Comparison of ENCODE assay signal across 20 mouse cellular contexts in the genomic region with DNA sequence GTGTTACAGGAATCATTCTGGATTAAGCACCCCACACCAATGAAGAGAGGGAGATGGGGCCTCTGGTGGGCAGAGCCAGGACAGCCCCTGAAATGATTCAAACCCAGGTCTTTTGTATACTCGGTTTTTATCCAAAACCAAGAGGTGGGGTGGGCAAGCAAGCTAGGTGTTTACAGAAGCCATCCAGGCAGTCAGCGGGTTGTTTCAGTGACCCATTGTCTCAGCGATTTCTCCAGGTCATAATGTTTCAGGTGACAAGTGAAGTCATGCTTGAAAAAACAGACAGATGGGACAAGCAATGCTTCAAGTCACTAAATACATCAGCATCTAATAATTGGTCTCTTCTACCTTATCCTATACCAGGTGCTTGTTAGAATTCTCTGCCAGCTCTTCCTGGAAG. TPM values are rescaled to one million over a fixed set of nuclear protein-coding genes. Genes with fewer than 3 reads are reported as not detected.
A peak's percentile ranks its signal among the peaks of the same experiment; 100 is the strongest.
DNase-seq lines count a peak whose midpoint lies in the region; ATAC-seq and TF ChIP-seq lines count a peak whose summit lies in the region.
"Had no signal": no experiment of that assay in that cellular context is flagged by ENCODE, and none has a peak within 500 bp of the region (broad histone marks: within the 10 kb centered on the region; RNA-seq: fewer than 3 reads in every experiment).

No protein-coding gene starts in this region.

- 86% methylated on average over 3 of the region's 3 CpGs for WGBS in heart, adult 2 months
- 71% methylated on average over 3 of the region's 3 CpGs for WGBS in liver, embryonic 13.5 days (ENCODE audit: insufficient replicate concordance)
- WGBS in liver, postnatal 0 days (ENCODE audit: insufficient replicate concordance): 76% methylated on average over 3 of the region's 3 CpGs
- 66% methylated on average over 3 of the region's 3 CpGs for WGBS in spleen, adult 2 months

- TF ChIP-seq POLR2A in heart, adult 2 months (IDR thresholded peaks at IDR 0.05; ENCODE audit: insufficient read depth, low read depth, low read length): no peak
- no peak for TF ChIP-seq POLR2A in spleen, adult 2 months (IDR thresholded peaks at IDR 0.05; ENCODE audit: low read depth, low read length)
- TF ChIP-seq POLR2A in CH12.LX (IDR thresholded peaks at IDR 0.05; ENCODE audit: low read depth, low read length): no peak

- H3K36me3 ChIP-seq in heart, adult 2 months (ENCODE audit: control insufficient read depth, insufficient read depth, low read length): peaks cover 10% of the 10 kb centered on the region
- no peaks in the 10 kb centered on the region for H3K36me3 ChIP-seq in liver, embryonic 13.5 days
- no peaks in the 10 kb centered on the region for H3K36me3 ChIP-seq in liver, postnatal 0 days (replicated peaks; ENCODE audit: insufficient read depth, low read length)
- no peaks in the 10 kb centered on the region for H3K36me3 ChIP-seq in spleen, adult 2 months (ENCODE audit: control insufficient read depth, insufficient read depth, low read length)
- H3K36me3 ChIP-seq in CH12.LX (replicated peaks in 1 of 2; ENCODE audit: control insufficient read depth in 1 of 2, insufficient read depth in 1 of 2, low read length in 1 of 2): no peaks in the 10 kb centered on the region
- H3K36me3 ChIP-seq: embryonic facial prominence, embryonic 10.5 days; embryonic facial prominence, embryonic 12.5 days; forebrain, embryonic 15.5 days had no signal

- 0 out of 2 replicates have a peak overlapping the region, but pooled peaks have one; percentile 95 for H3K4me2 ChIP-seq in liver, embryonic 13.5 days
- no peak overlapping the region; the same call in 1 of the 2 replicates for H3K4me2 ChIP-seq in liver, postnatal 0 days (ENCODE audit: low read depth, low read length)
- H3K4me2 ChIP-seq in CH12.LX (ENCODE audit: insufficient read depth, low read depth, poor library complexity, severe bottlenecking): peak overlapping the region; percentile 23; the same call in 1 of the 2 replicates
- H3K4me2 ChIP-seq: embryonic facial prominence, embryonic 12.5 days; forebrain, embryonic 13.5 days had no signal

- intact Hi-C loops in heart, adult 2 months (cut with DNase I): loop anchor here (10.0 kb wide), 1 partner anchor 178 kb away; no protein-coding TSS in a partner anchor

- no peak for TF ChIP-seq EP300 in heart, adult 2 months (IDR thresholded peaks at IDR 0.05; ENCODE audit: insufficient read depth, low read depth, low read length)
- TF ChIP-seq EP300 in liver, postnatal 0 days (IDR thresholded peaks at IDR 0.05; ENCODE audit: low read depth): no peak
- TF ChIP-seq EP300 in CH12.LX (IDR thresholded peaks at IDR 0.05; ENCODE audit: low read length): no peak

- peaks cover 4% of the 10 kb centered on the region for H3K4me1 ChIP-seq in heart, adult 2 months (ENCODE audit: control insufficient read depth, insufficient read depth, low read length)
- peaks cover 85% of the 10 kb centered on the region for H3K4me1 ChIP-seq in liver, embryonic 13.5 days (replicated peaks)
- peaks cover 49% of the 10 kb centered on the region for H3K4me1 ChIP-seq in liver, postnatal 0 days (ENCODE audit: insufficient read depth)
- H3K4me1 ChIP-seq in spleen, adult 2 months (ENCODE audit: control insufficient read depth, insufficient read depth, insufficient read length): peaks cover 11% of the 10 kb centered on the region
- peaks cover 18 to 55% of the 10 kb centered on the region in 2 experiments for H3K4me1 ChIP-seq in CH12.LX (ENCODE audit: control insufficient read depth in 1 of 2, insufficient read depth in 2 of 2)

- no peak overlapping the region for H3K9ac ChIP-seq in heart, adult 2 months (ENCODE audit: low read depth, low read length)
- no peak overlapping the region for H3K9ac ChIP-seq in liver, embryonic 13.5 days
- H3K9ac ChIP-seq in liver, postnatal 0 days (replicated peaks): no peak overlapping the region
- no peak overlapping the region for H3K9ac ChIP-seq in CH12.LX (ENCODE audit: insufficient read depth, low read depth)
- H3K9ac ChIP-seq: embryonic facial prominence, embryonic 12.5 days; forebrain, embryonic 13.5 days; forebrain, embryonic 15.5 days; forebrain, postnatal 0 days had no signal

- H3K27me3 ChIP-seq in heart, adult 2 months (ENCODE audit: control insufficient read depth, insufficient read depth, low read length): no peaks in the 10 kb centered on the region
- H3K27me3 ChIP-seq in liver, embryonic 13.5 days: no peaks in the 10 kb centered on the region
- no peaks in the 10 kb centered on the region for H3K27me3 ChIP-seq in liver, postnatal 0 days (ENCODE audit: insufficient read depth, low read length)
- H3K27me3 ChIP-seq in spleen, adult 2 months (ENCODE audit: control insufficient read depth, insufficient read depth, low read length): no peaks in the 10 kb centered on the region
- peaks cover 16% of the 10 kb centered on the region for H3K27me3 ChIP-seq in CH12.LX (replicated peaks)
- H3K27me3 ChIP-seq: embryonic facial prominence, embryonic 12.5 days; forebrain, embryonic 13.5 days; forebrain, embryonic 15.5 days had no signal

- no peak overlapping the region for H3K4me3 ChIP-seq in heart, adult 2 months
- H3K4me3 ChIP-seq in liver, embryonic 13.5 days (replicated peaks): no peak overlapping the region
- H3K4me3 ChIP-seq in liver, postnatal 0 days (ENCODE audit: low read depth, low read length): no peak overlapping the region
- H3K4me3 ChIP-seq in spleen, adult 2 months (ENCODE audit: extremely low read depth, insufficient read depth, insufficient read length): no peak overlapping the region
- H3K4me3 ChIP-seq in CH12.LX (replicated peaks in 1 of 3; ENCODE audit: low read depth in 2 of 3, low read length in 2 of 3, poor library complexity in 1 of 3): no peak overlapping the region
- H3K4me3 ChIP-seq: embryonic facial prominence, embryonic 10.5 days; embryonic facial prominence, embryonic 12.5 days; forebrain, embryonic 13.5 days; forebrain, embryonic 15.5 days had no signal

- peaks cover 10% of the 10 kb centered on the region for H3K79me2 ChIP-seq in heart, adult 2 months (replicated peaks; ENCODE audit: control insufficient read depth, insufficient read depth, low read length)
- H3K79me2 ChIP-seq in CH12.LX (replicated peaks; ENCODE audit: control insufficient read depth, extremely low read depth, insufficient read depth, poor library complexity, severe bottlenecking): peaks cover 5% of the 10 kb centered on the region

- dilution Hi-C loops in CH12.LX (cut with MboI; ENCODE audit: extremely low pct_ligation_motif_present, extremely low pct_unique_long_range_greater_than_20kb, low sequenced_read_pairs): no loop called here

- TF ChIP-seq RAD21 in CH12.LX (IDR thresholded peaks at IDR 0.05; ENCODE audit: low read depth, low read length): no peak

- peak; percentile 66 for DNase-seq in heart, adult 11 months
- no peak for DNase-seq in heart, adult 2 months
- DNase-seq in liver, embryonic 13.5 days: no peak
- no peak for DNase-seq in liver, postnatal 0 days
- no peak for DNase-seq in spleen, adult 2 months (ENCODE audit: low read depth in 1 of 2, low spot score in 2 of 2)
- no peak for DNase-seq in spleen, postnatal 10 days (ENCODE audit: low spot score in 2 of 2)
- no peak for DNase-seq in CH12.LX (ENCODE audit: extremely low read depth)
- no peak for DNase-seq in adrenal gland, postnatal 14 days
- DNase-seq: adrenal gland, adult 2 months; adrenal gland, postnatal 10 days; adrenal gland, postnatal 36 days; cerebellum, adult 11-12 months; cerebellum, adult 9-11 months; cerebellum, postnatal 14 days; forebrain, postnatal 0 days had no signal

- H3K9me3 ChIP-seq in liver, embryonic 13.5 days (replicated peaks): no peaks in the 10 kb centered on the region
- H3K9me3 ChIP-seq in liver, postnatal 0 days (ENCODE audit: low read length): no peaks in the 10 kb centered on the region
- no peaks in the 10 kb centered on the region for H3K9me3 ChIP-seq in CH12.LX (replicated peaks; ENCODE audit: low read length)
- H3K9me3 ChIP-seq: embryonic facial prominence, embryonic 12.5 days; forebrain, embryonic 13.5 days; forebrain, embryonic 15.5 days had no signal

- in situ Hi-C loops in CH12.LX (cut with MboI; ENCODE audit: low pct_ligation_motif_present, low pct_unique_long_range_greater_than_20kb, low sequenced_read_pairs): no loop called here

- ATAC-seq in liver, embryonic 13.5 days (ENCODE audit: low read depth): no peak
- no peak for ATAC-seq in liver, postnatal 0 days
- ATAC-seq: CD4-positive, CD25-positive, alpha-beta regulatory T cell, adult 4 months; forebrain, embryonic 13.5 days; forebrain, embryonic 15.5 days; forebrain, postnatal 0 days had no signal

- H3K27ac ChIP-seq in heart, adult 2 months: no peak overlapping the region
- H3K27ac ChIP-seq in liver, embryonic 13.5 days: peak overlapping the region; percentile 35; the same call in 1 of the 2 replicates
- no peak overlapping the region for H3K27ac ChIP-seq in liver, postnatal 0 days (ENCODE audit: low read depth)
- H3K27ac ChIP-seq in spleen, adult 2 months (ENCODE audit: insufficient read depth, low read length): 0 out of 2 replicates have a peak overlapping the region, but pooled peaks have one; percentile 28
- no peak overlapping the region for H3K27ac ChIP-seq in CH12.LX (ENCODE audit: insufficient read depth, low read depth)
- H3K27ac ChIP-seq: embryonic facial prominence, embryonic 10.5 days; embryonic facial prominence, embryonic 12.5 days; forebrain, embryonic 13.5 days; forebrain, embryonic 15.5 days had no signal

- no peak for TF ChIP-seq CTCF in heart, adult 2 months (IDR thresholded peaks at IDR 0.05)
- TF ChIP-seq CTCF in liver, postnatal 0 days (IDR thresholded peaks at IDR 0.05; ENCODE audit: low read depth): no peak
- no peak for TF ChIP-seq CTCF in spleen, adult 2 months (IDR thresholded peaks at IDR 0.05; ENCODE audit: extremely low read depth, insufficient read depth, insufficient read length, insufficient replicate concordance)
- TF ChIP-seq CTCF in CH12.LX (conservative IDR thresholded peaks at IDR 0.05 in 1 of 2, IDR thresholded peaks at IDR 0.05 in 1 of 2; ENCODE audit: low read depth in 2 of 2, low read length in 2 of 2): no peak

RNA-seq across cellular contexts. Expression of gene Dirc2, which starts 2.8 kb away (rescaled TPM):
- 10 to 100 TPM; 49.9 to 61.9 TPM for total RNA-seq in heart, adult 2 months (2021)
- polyA plus RNA-seq in heart, adult 2 months (2012; rRNA removed): 43.2 and 67.5 TPM in 2 replicates
- 4.6 and 4.9 TPM in 2 replicates for polyA plus RNA-seq in liver, embryonic 13.5 days (2015; fragmentation: Nextera tagmentation; extraction: Ambion mirVana)
- 5.7 and 6.2 TPM in 2 replicates for polyA plus RNA-seq in liver, postnatal 0 days (2015; fragmentation: Nextera tagmentation; extraction: Ambion mirVana)
- 20.7 and 27.5 TPM in 2 replicates for polyA plus RNA-seq in spleen, adult 2 months (2012; rRNA removed)
- total RNA-seq in CH12.LX (2012; rRNA removed): 5.7 and 6.4 TPM in 2 replicates
- 6.8 and 7.3 TPM in 2 replicates for total RNA-seq in CH12.LX (2014; rRNA removed)
- 6.6 and 6.9 TPM in 2 replicates for polyA plus RNA-seq in CH12.LX (2012; ENCODE audit: insufficient read length, low read depth)
- total RNA-seq in adrenal gland, postnatal 14 days (2021): 28.3 and 32.9 TPM in 2 replicates

RNA-seq across cellular contexts. Expression of gene Hspbap1, which starts 3.8 kb away (rescaled TPM):
- total RNA-seq in heart, adult 2 months (2021): 1 to 10 TPM; 2.5 to 2.6 TPM
- 2.1 and 3.1 TPM in 2 replicates for polyA plus RNA-seq in heart, adult 2 months (2012; rRNA removed)
- 20.2 and 21.9 TPM in 2 replicates for polyA plus RNA-seq in liver, embryonic 13.5 days (2015; fragmentation: Nextera tagmentation; extraction: Ambion mirVana)
- polyA plus RNA-seq in liver, postnatal 0 days (2015; fragmentation: Nextera tagmentation; extraction: Ambion mirVana): 6.9 and 7.6 TPM in 2 replicates
- polyA plus RNA-seq in spleen, adult 2 months (2012; rRNA removed): 6.3 and 6.7 TPM in 2 replicates
- total RNA-seq in CH12.LX (2012; rRNA removed) (15.9 and 18.3 TPM in 2 replicates), CH12.LX (2014; rRNA removed) (12.1 and 13.6 TPM in 2 replicates)
- polyA plus RNA-seq in CH12.LX (2012; ENCODE audit: insufficient read length, low read depth): 15.3 and 17.6 TPM in 2 replicates
- total RNA-seq in adrenal gland, postnatal 14 days (2021): 5.3 and 6.0 TPM in 2 replicates

Comparison
In these comparisons a context has a peak if more than half of its experiments do, and no peak if none do; other contexts are left out.
1. H3K27ac ChIP-seq: peak in liver, embryonic 13.5 days (single experiment) and spleen, adult 2 months (single experiment); none in heart, adult 2 months (single experiment), liver, postnatal 0 days (single experiment) and CH12.LX (single experiment).